Mouse (Mus musculus) MEL (cell line): ENCODE results near the gene Hpgds. TPM values are rescaled to one million over a fixed set of nuclear protein-coding genes. Genes with fewer than 3 reads are reported as not detected.

Source experiments
- DNase-seq: peaks from one replicate; pipeline ENCODE4 v3.0.0; 2011; ENCODE audit warnings: low read depth, low spot score
- H3K27ac ChIP-seq: 2 replicates; pipeline ENCODE4 v1.5.1; 2012; ENCODE audit warnings: low read depth, mild to moderate bottlenecking, control low read depth, low read length, moderate library complexity; ENCODE audit not compliant: control insufficient read depth
- H3K27me3 ChIP-seq, 2 experiments: fragments of 150-350 bp in 1 of 2; sonication (generic) in 1 of 2; 2 replicates each; pipeline ENCODE4 v1.6.1; 2012; ENCODE audit warnings: low read length in 2 of 2, mild to moderate bottlenecking in 2 of 2, improper control_type of control experiment in 1 of 2, moderate library complexity in 1 of 2; ENCODE audit not compliant: insufficient read depth in 2 of 2, control insufficient read depth in 1 of 2
- H3K36me3 ChIP-seq, 2 experiments: 2 replicates each; pipeline ENCODE4 v1.6.1; 2012 to 2014; ENCODE audit warnings: low read length in 2 of 2, improper control_type of control experiment in 1 of 2, inconsistent platforms in 1 of 2, mild to moderate bottlenecking in 1 of 2; ENCODE audit not compliant: insufficient read depth in 2 of 2, control insufficient read depth in 1 of 2
- H3K4me1 ChIP-seq, 2 experiments: fragments of 150-350 bp in 1 of 2; sonication (generic) in 1 of 2; 2 replicates each; pipeline ENCODE4 v1.6.1; 2012; ENCODE audit warnings: low read length in 2 of 2, improper control_type of control experiment in 1 of 2, mild to moderate bottlenecking in 1 of 2; ENCODE audit not compliant: insufficient read depth in 2 of 2, control insufficient read depth in 1 of 2
- H3K4me3 ChIP-seq, 2 experiments: fragments of 150-350 bp in 1 of 2; sonication (generic) in 1 of 2; 2 replicates each; pipeline ENCODE4 v1.5.1; 2012; ENCODE audit warnings: low read depth in 2 of 2, low read length in 2 of 2, mild to moderate bottlenecking in 2 of 2, moderate library complexity in 2 of 2, control low read depth in 1 of 2, improper control_type of control experiment in 1 of 2; ENCODE audit not compliant: control insufficient read depth in 1 of 2, insufficient read depth in 1 of 2
- H3K79me2 ChIP-seq: 2 replicates; pipeline ENCODE4 v1.6.1; 2012; ENCODE audit warnings: mild to moderate bottlenecking, low read length, moderate library complexity; ENCODE audit not compliant: control insufficient read depth, poor library complexity, insufficient read depth
- H3K9ac ChIP-seq: 2 replicates; pipeline ENCODE4 v1.6.1; 2012; ENCODE audit warnings: low read depth, mild to moderate bottlenecking, control low read depth, low read length, moderate library complexity; ENCODE audit not compliant: control insufficient read depth, poor library complexity, severe bottlenecking
- H3K9me3 ChIP-seq: fragments of 150-350 bp; sonication (generic); replicated peaks from 2 replicates; pipeline ENCODE4 v1.6.1; 2012; ENCODE audit warnings: mild to moderate bottlenecking, low read length, improper control_type of control experiment, moderate library complexity; ENCODE audit not compliant: insufficient read depth
- CHD1 ChIP-seq: IDR thresholded peaks from 2 replicates; pipeline ENCODE4 v1.6.1; 2012; ENCODE audit warnings: low read depth, mild to moderate bottlenecking, inconsistent platforms, low read length, improper control_type of control experiment
- E2F4 ChIP-seq: IDR thresholded peaks from 2 replicates; pipeline ENCODE4 v1.6.1; 2011; ENCODE audit warnings: low read depth, low read length, improper control_type of control experiment, borderline replicate concordance
- EP300 ChIP-seq, 2 experiments: IDR thresholded peaks; 2 replicates each; pipeline ENCODE4 v1.6.1; 2011; ENCODE audit warnings: improper control_type of control experiment in 2 of 2, low read length in 2 of 2, low read depth in 1 of 2, mild to moderate bottlenecking in 1 of 2
- GABPA ChIP-seq: IDR thresholded peaks from 2 replicates; pipeline ENCODE4 v1.6.1; 2012; ENCODE audit warnings: low read depth, mild to moderate bottlenecking, inconsistent platforms, low read length, improper control_type of control experiment, moderate library complexity
- GATA1 ChIP-seq: IDR thresholded peaks from 2 replicates; pipeline ENCODE4 v1.6.1; 2011; ENCODE audit warnings: low read depth, low read length, improper control_type of control experiment
- HCFC1 ChIP-seq: IDR thresholded peaks from 2 replicates; pipeline ENCODE4 v1.6.1; 2012; ENCODE audit warnings: low read depth, mild to moderate bottlenecking, inconsistent platforms, low read length, improper control_type of control experiment, moderate library complexity
- KAT2A ChIP-seq: conservative IDR thresholded peaks from 2 replicates; pipeline ENCODE4 v1.6.1; 2012; ENCODE audit warnings: low read depth, low read length, improper control_type of control experiment, inconsistent platforms
- MYB ChIP-seq: IDR thresholded peaks from 2 replicates; pipeline ENCODE4 v1.6.1; 2011; ENCODE audit warnings: mild to moderate bottlenecking, low read depth, low read length, improper control_type of control experiment
- NELFE ChIP-seq: IDR thresholded peaks from 2 replicates; pipeline ENCODE4 v1.6.1; 2011; ENCODE audit warnings: low read depth, low read length, improper control_type of control experiment
- POLR2AphosphoS2 ChIP-seq: IDR thresholded peaks from 2 replicates; pipeline ENCODE4 v1.6.1; 2011; ENCODE audit warnings: low read length, improper control_type of control experiment
- POLR2AphosphoS5 ChIP-seq: IDR thresholded peaks from 2 replicates; pipeline ENCODE4 v1.6.1; 2012; ENCODE audit warnings: low read depth, borderline replicate concordance, mild to moderate bottlenecking, inconsistent platforms, low read length, moderate library complexity, mixed read lengths
- RAD21 ChIP-seq: IDR thresholded peaks from 2 replicates; pipeline ENCODE4 v1.6.1; 2011; ENCODE audit warnings: mild to moderate bottlenecking, low read depth, low read length, improper control_type of control experiment
- SMC3 ChIP-seq: IDR thresholded peaks from 2 replicates; pipeline ENCODE4 v1.6.1; 2011; ENCODE audit warnings: low read depth, low read length, improper control_type of control experiment
- USF1 ChIP-seq: IDR thresholded peaks from 2 replicates; pipeline ENCODE4 v1.6.1; 2014; ENCODE audit warnings: low read depth, mild to moderate bottlenecking, inconsistent platforms, low read length, improper control_type of control experiment, moderate library complexity
- ZC3H11A ChIP-seq: IDR thresholded peaks from 2 replicates; pipeline ENCODE4 v1.6.1; 2012; ENCODE audit warnings: low read depth, mild to moderate bottlenecking, inconsistent platforms, low read length, improper control_type of control experiment
- ZMIZ1 ChIP-seq: IDR thresholded peaks from 2 replicates; pipeline ENCODE4 v1.6.1; 2012; ENCODE audit warnings: low read depth, mild to moderate bottlenecking, inconsistent platforms, low read length, improper control_type of control experiment, moderate library complexity
- ZNF384 ChIP-seq: IDR thresholded peaks from 2 replicates; pipeline ENCODE4 v1.6.1; 2012; ENCODE audit warnings: low read depth, mild to moderate bottlenecking, inconsistent platforms, low read length, improper control_type of control experiment
- polyA plus RNA-seq, 2 experiments: library from polyadenylated mRNA; stranded (reverse) in 1 of 2; unstranded in 1 of 2; fragments of >175 nt in 1 of 2; fragments of >200 nt in 1 of 2; gene quantifications; 2 replicates each; pipeline versions ENCODE4 v1.2.1 to v1.2.4; 2012; ENCODE audit warnings: low replicate concordance in 2 of 2, low read depth in 1 of 2; ENCODE audit not compliant: insufficient read length in 2 of 2, insufficient read depth in 1 of 2, missing spikeins in 1 of 2
- total RNA-seq: library from RNA; depleted of rRNA; stranded (reverse); fragments of 300-350 nt; gene quantifications from 2 replicates; pipeline ENCODE4 v1.2.3, GENCODE M21; 2012

Hpgds gene
- total and polyA plus RNA-seq, 3 experiments, result 0.13 TPM; not detected in 2

DNA sequence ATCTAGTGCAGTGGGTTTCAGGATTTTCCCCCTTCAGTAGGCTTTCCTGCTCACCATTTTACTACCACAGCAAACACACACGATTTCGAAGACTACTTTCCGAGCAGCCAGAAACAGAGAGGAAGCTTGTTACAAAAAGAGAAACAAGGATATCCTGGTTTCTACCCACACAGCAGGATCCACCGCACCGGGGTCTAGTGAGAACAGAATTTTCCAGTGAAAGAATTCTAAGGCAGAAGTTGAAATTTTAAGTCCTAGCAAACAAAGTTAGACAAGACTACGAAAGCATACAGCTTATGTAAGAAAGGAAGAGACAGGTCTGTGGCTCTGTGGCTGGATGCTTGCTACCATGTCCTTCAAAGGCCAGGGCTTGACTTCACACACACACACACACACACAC is 19.4 kb upstream of the Hpgds start:
- no peak for DNase-seq
- no peaks in the 10 kb centered on the region for H3K27me3 ChIP-seq
- no peak for TF ChIP-seq NELFE
- no peak for TF ChIP-seq CHD1
- no peak for TF ChIP-seq EP300 (IDR thresholded peaks at IDR 0.05; ENCODE audit: low read depth in 1 of 2, low read length in 2 of 2)
- TF ChIP-seq ZMIZ1, result no peak
- TF ChIP-seq POLR2AphosphoS2, result no peak
- TF ChIP-seq KAT2A, result no peak
- TF ChIP-seq MYB, result no peak
- no peak for TF ChIP-seq GATA1
- no peak for TF ChIP-seq HCFC1
- TF ChIP-seq, all 39 proteins: peak for 0
- Histone ChIP-seq H3K79me2 (no peaks in the 10 kb centered on the region), H3K4me1 (no peaks in the 10 kb centered on the region), H3K9me3 (no peaks in the 10 kb centered on the region), H3K27ac (no peak overlapping the region), H3K9ac (no peak overlapping the region), H3K36me3 (no peaks in the 10 kb centered on the region), H3K4me3 (no peak overlapping the region)

- H3K9me3 ChIP-seq, result no peaks in the 10 kb centered on the region
- no peak for TF ChIP-seq ZNF384
These were observed 14.8 kb upstream of the Hpgds start for GRCm38 (mm10) chr6:65159381-65159942.

DNA sequence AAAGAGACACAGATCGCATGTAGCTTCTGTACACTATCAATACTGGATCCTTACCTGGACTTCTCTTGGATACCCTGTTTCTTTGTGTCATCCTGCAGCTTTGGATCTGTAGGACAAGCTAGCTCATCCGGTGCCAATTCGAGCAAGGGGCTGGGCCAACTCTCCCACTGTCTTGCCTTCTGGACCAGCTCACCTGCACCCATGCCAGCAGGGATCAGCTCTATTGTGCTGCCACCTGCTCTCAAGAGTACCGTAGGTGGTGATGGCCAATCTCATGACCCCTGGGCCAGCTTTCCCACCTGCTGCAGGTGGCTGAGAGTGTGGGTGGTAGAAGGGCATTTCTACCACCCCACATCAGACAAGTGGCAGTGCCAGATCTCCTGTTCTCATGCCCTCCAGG is 12.3 kb upstream of the Hpgds start:
- no peaks in the 10 kb centered on the region for H3K4me1 ChIP-seq
- no peak for DNase-seq
- H3K27ac ChIP-seq, result no peak overlapping the region
- no peaks in the 10 kb centered on the region for H3K36me3 ChIP-seq
- no peak overlapping the region for H3K4me3 ChIP-seq
- no peaks in the 10 kb centered on the region for H3K9me3 ChIP-seq
- H3K27me3 ChIP-seq, result no peaks in the 10 kb centered on the region
- no peaks in the 10 kb centered on the region for H3K79me2 ChIP-seq
- no peak overlapping the region for H3K9ac ChIP-seq
- TF ChIP-seq E2F4, result no peak
- no peak for TF ChIP-seq POLR2AphosphoS5
- TF ChIP-seq GATA1, result no peak
- no peak for TF ChIP-seq RAD21
- no peak for TF ChIP-seq HCFC1
- TF ChIP-seq USF1, result no peak
- no peak for TF ChIP-seq SMC3
- TF ChIP-seq POLR2AphosphoS2, result no peak
- no peak for TF ChIP-seq GABPA
- no peak for TF ChIP-seq ZC3H11A

More at GRCm38 (mm10) chr6:65159381-65159942, 14.8 kb upstream of the Hpgds start:
- Histone ChIP-seq H3K27ac (no peak overlapping the region), H3K4me3 (no peak overlapping the region), H3K4me1 (no peaks in the 10 kb centered on the region), H3K79me2 (no peaks in the 10 kb centered on the region), H3K36me3 (no peaks in the 10 kb centered on the region), H3K27me3 (no peaks in the 10 kb centered on the region), H3K9ac (no peak overlapping the region)
- no peak for DNase-seq
